Mouse (Mus musculus) inflammation-experienced regulatory T-cells, adult 6 months (primary cell): Measurements from ENCODE around the gene Ccdc3. TPM values are rescaled to one million over a fixed set of nuclear protein-coding genes. Genes with fewer than 3 reads are reported as not detected.
A peak's percentile ranks its signal among the peaks of the same experiment; 100 is the strongest.

Experiments used
- ATAC-seq: one replicate; pipeline ENCODE4 v1.8.0; 2017
- polyA plus RNA-seq, 3 experiments: library from polyadenylated mRNA; unstranded; fragments of 100-300 nt; shearing (Covaris generic); gene quantifications; one replicate each; pipeline ENCODE4 v1.2.1; 2017

Gene Ccdc3
- polyA plus RNA-seq, 3 experiments from 2014 or later = not detected

DNA sequence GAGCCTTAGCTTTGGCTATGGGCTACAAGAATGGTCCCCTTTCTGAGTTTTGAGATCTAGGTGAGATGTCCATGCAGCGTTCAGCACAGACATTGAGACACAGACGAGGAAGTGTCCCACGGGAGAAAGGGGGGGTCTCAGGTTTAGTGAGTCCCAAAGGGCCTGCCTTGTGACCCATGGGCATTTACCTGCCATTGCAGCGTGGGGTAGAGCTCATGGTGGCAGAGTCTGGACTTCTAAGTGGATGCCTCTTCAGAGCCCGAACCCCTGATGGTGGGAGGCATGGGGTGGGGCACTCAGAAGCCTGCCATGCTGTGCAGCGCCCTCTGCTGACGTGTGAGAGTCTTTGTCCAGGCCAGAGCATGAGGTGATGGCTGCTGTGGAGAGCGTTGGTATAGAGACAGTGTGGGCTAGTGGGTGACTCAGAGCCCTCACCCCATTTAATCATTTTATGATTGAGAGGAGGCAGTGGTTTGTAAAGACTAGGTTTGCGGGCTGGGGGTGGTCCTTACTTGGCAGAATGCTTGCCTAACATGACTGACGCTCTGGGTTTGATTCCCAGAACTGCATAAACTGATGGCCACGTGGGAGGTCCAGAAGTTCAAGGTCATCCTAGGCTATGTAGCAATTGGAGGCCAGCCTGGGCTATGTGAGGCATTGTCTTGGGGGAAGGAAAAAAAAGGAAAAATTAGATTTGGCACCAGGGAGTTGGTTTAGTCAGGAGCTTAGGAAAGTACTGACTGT lies 23.6 kb downstream of the Ccdc3 start:
- no peak for ATAC-seq

DNA sequence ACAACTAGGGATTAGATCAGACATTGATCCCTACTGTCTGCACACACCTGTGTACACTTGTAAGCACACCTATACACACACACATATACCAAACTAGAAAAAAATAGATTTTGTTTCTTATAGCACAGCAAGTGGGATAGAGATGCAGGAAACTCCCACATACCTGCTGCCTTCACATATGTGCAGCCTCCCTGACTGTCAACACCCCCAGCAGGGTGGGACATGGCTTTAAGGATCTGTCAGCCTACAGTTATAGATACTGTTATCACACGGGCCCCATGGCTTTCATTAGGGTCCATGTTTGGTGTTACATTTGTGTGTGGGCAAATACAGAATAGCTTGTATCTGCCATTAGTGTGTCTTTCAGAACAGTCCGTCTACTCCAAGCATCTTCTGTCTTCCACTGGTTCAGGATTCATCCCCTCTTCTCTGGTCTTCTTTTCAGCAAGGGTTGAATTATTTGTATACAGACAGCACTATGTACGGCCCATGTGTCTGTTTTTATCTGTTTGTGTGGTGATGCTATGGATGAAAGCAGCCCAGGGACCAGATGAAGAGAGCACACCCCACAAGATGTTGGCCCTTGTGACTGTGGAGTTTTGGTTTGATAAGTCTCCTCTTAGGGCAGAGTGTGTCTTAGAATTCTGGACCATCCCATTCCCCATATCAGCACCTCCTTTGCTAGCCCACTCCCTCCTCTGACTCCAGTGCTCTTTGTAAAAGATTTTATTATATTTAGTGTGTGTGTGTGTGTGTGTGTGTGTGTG lies 24.5 kb downstream of the Ccdc3 start:
- ATAC-seq = no peak

DNA sequence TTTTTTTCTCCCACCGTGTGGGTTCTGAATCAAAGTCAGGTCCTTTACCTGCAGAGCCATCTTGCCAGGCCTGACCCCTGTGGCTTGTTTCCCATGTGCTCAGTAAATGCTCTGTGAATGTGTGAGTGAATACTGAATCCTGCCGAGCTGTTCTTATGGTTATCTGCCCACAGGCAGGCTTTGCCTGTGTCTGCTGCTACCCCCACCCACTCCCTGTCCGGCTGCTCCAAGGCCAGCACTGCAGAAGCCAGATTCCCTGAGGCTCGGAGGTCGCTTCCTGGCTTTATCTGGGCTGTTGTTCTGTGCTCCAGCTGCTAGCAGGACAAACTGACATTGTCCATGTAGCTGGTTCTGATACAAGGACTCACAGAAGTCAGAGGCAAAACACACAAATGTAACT lies 25.2 kb downstream of the Ccdc3 start:
- no peak for ATAC-seq

DNA sequence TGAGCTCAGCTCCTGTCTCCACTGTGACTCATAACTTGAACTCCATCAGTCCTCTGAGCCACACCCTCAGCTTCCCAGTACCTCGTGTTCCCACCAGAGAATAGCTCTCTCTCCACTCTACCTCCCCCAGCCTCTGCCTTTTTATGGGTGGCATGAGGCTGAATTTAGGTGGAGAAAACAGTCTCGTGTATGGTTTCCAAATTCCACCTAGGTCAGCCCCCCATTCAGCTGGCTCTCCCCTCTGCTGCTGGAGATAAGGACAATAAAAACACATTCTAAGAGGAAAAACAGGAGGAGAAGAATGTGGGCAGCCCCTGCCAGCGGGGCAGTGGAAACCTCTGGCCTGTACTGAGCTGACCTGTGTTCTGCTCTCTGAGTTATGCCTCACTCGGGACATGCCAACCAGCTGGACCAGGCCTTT lies 28.4 kb downstream of the Ccdc3 start:
- ATAC-seq = no peak

DNA sequence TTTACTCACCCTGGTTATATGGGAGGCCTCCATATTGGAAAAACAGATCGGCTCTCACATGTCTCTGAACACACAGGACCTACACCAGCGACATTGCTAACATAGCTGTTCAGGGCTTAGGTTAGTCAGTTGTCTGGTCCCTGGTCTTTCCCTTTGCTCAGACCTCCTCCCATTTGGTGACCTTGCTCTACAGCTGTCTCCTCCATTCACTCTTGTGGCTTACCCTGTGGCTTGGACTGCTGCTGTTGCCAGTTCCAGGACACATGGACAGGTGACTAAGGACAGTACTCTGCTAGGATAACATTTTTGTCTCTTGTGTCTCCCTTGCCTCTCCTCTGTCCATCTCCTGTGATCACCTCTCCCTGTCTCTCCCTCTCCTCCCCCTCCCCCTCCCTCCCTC lies 29.2 kb downstream of the Ccdc3 start:
- no peak for ATAC-seq

DNA sequence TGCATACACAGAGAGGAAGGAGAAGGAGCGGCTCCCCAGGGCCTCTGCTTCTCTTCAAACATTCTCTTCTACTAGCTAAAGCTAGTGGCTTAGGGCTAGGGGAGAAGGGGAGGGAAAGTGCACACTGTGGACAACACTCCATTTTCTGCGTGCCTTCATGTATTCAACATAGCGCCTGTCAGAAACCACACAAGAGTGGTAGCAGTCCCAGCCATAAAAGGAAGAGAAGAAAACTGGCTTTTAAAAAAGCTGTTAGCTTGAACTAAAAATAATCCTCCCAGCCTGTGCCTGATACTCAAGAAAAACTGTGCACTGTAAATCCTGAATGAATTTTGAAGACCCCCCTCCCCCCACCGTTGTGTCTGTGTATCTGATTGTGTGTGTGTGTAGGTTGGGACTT lies 33.2 kb downstream of the Ccdc3 start:
- ATAC-seq = no peak

DNA sequence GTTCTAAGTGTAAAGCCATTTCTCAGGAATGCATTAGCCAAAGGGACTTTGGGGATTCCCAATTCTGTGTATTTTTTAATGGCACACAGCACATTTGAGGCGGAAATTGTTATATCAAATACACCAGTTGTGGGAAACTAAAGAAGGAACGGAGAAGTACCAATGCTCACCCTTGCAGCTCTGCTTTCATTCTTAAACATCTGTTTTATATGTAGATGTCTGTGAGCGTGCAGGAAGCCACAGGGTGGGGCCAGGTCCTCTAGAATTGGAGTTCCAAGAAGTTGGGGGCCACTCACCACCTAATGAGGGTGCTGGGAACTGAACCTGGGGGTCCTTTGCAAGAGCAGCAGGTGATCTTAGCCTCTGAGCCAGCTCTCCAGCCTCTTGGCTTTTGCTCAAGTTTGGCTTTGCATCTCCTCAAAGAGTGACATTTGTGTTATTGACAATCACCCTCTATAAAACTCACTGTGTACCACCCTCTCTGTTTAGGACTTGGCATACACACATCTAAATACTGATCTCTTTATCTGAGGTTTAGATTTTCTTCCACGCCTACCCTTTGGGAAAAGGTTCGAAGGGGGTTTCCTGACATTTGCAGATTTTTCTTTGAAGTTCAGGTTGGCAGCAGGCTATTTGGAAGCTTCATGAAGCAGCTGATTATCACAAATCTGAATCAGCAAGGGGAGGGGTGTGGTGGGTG lies 33.9 kb downstream of the Ccdc3 start:
- ATAC-seq = peak; percentile 66

DNA sequence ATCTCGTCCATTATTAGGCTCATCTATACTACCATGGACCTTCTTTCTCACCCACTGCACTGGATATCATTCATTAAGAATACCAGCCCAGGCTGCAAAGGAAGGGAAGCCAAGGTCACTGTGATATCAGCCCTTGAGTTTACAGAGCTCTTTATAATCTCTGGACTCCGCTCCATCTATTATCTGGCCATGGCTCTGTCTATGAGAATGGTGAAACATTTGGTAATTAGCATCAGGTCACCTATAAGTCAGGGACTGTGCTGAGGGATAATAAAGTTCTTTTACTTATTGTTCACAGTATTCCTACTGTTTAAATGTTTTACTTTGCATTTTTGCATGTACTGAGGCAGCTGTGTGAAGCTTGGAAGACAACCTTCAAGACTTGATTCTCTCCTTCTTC lies 35.2 kb downstream of the Ccdc3 start:
- no peak for ATAC-seq

DNA sequence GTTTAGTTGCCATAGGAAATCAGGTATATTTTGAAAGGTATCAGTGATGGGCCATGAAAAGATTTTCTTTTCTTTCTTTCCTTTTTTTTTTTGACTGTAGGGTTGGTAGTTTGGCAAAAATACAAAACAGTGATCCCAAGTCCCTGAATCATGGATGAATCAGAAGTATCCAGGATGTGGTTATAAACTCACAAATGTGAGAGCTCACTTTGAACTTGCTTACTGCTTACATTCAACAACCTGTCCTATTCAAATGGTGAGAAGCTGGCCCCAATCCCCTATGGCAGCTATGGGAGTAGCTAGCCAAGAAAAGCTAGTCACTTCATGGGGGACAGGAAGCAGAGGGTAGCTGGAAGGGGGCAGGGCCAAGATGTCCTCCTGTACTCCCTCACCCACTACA lies 37.1 kb downstream of the Ccdc3 start:
- no peak for ATAC-seq

DNA sequence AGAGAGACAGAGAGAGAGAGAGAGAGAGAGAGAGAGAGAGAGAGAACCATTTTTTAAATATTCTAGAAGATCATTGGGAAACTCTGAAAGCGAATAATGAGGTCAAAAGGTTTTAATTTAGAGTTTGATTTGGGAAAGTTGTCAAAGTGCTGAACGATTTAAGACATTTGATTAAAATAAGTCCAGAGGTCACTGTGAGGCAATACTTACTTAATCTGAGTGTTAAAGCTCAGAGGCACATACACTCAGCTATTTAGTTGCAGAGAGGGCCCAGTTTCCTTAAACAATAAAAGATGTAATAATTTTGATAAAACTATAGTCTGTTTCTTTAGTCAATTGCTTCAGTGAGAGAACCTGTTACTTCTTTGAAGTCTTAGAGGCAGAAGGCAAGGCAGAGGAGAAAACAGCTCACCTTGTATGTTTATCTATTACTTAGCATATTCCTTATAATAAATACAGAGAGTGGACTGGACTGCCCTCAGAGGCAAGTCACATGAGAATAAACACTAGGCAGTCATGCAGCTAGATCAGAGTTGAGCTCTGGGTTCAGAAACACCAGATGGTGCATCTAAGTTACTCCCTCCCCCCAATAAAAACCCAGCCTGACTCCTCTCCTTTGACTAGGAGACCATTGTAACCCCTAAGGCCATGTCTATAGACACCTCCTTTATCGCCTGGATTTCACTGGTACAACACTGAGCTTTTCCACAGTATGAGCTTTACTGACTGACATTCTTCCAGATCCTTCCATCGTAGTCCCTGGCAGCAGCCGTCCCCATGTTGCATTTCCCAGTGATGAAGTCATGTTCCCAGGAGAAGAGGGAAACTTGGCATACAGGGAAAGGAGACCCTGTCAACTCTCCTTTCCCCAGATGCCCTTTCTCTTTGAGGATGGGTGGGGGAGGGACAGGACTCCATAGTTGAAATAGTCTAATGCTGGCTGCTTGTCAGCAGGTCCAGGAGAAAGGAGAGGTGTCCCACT lies 44.2 kb downstream of the Ccdc3 start:
- ATAC-seq = no peak

DNA sequence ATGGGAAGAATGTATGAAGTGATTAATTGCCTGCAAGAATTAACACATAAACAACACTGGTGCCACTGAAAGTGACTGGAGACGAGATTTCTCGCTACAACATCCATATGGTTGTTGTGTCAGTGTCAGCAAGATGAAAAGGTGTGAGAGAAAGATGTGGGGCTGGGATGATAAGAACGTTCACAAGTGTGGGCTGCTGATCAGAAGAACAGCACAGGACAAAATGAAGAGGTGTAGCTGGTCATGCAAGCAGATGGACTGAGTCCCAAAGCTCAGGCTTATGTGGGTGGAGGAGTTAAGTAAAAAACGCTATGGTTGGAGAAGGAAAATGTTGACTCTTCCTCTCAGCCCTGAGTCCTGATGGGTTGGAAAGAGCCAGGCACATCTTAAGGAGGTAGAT lies 46.6 kb downstream of the Ccdc3 start:
- no peak for ATAC-seq

DNA sequence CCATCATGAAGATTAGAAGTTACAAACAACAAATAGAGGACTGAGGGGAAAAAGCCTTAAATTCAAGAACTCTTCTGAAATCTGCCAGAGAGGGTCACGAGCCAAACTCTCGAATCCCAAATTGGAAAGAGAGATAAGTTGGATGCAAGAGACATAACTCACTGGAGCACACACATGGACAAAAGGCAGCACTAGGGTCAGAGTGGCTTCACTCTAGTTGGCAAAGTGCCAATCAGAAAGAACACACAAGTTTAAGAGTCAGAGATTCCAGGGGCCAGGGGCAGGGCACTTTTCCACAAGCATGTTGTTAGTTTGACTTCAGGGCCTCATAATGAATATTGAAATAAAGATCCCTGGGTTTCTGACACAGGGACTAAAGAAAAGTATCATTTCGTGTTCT lies 48.1 kb downstream of the Ccdc3 start:
- ATAC-seq = no peak

DNA sequence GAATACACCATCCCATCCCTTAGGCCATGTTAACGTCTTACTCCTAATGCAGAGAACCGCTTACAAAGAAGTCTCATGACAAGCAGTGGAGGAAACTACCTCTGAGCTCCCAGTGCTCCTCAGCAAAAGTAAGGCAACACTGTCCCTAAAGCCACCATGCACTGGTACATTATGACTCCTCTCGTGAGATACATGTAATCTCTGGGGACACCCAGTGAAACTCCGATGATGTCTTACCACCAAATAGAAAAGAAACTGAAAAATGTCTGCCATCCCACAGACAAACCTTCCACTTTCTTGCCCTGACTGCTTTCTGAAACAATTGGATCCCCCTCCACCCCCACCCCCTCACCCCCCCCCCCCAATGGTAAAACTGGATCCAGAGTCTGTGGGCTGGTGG lies 54.6 kb downstream of the Ccdc3 start:
- ATAC-seq = no peak

DNA sequence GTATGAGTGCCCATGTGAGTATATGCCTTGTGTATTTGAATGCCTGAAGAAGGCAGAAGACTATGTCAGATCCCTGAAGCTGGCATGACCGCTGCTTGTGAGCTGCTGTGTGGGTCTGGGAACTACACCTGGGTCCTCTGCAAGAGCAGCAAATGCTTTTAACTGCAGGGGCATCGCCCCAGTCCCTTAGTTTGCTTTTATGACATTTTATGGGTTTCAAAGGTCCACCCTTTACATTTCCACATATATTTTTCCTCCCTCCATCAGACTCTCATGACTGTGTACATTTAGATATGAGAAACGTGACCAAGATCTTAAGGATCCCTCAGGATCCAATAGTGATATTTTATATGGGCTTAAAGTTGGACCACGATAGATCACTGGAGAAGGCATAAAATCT lies 55.5 kb downstream of the Ccdc3 start:
- no peak for ATAC-seq

DNA sequence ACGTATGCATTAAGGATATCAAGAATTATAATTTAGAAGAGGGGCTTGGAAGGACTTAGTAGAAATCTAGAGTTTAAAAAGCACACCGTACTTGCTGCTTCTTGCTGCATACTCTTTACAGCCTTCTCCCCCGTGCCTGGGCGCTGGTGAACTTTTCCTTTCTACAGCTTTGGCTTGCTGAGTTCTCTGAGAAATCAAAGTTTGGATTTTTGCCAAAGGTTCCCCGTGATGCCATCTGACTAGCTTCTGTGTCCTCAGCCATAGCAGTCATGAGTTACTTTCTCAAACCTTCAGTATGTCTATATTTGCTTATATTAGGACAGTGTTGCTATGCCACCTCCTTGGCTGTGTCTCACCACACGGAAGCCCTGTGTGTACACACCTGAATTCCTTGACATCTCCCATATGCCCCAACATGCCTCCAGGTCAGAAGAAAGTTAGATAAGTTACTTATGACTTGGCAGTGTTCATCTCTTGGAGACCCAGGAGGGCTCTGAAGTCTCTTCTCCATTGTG lies 57.2 kb downstream of the Ccdc3 start:
- ATAC-seq = no peak

DNA sequence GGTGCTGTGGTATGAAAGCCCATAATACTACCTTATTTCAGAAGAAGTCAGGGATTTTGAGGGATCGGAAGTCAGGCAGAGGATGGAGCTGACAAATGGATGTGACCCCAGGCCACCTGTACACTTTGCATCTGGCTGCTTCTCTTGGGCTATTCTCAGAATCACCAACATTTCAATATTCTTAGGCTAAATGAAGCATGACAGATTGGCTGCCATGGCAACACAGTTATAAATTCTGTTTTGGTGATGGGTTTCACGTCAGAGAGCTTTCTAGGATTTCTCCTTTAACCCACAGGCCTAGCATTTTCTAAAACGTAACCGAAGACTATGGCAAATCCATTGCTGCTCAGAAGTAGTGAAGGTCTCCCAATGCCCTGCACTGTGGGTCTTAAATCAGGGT lies 59.9 kb downstream of the Ccdc3 start:
- ATAC-seq = no peak

DNA sequence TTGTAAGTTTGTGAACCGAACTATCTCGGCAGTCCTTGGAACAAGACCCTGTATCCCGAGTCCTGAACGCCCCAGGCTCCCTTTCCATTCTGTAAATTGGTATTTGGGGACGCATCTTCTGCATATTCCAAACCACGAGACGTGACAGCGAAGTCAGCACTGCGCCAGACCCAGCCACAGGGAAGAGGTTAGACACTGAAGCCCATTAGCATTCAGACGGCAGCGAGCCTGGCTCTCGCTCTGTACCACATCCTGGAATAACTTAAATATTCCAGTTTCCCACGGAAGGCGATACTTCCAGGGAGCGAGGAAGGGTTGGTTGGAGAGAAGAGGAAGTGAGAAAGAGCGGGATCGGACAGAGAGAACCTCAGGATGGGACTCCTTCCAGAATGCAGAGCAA lies 61.7 kb downstream of the Ccdc3 start:
- no peak for ATAC-seq

DNA sequence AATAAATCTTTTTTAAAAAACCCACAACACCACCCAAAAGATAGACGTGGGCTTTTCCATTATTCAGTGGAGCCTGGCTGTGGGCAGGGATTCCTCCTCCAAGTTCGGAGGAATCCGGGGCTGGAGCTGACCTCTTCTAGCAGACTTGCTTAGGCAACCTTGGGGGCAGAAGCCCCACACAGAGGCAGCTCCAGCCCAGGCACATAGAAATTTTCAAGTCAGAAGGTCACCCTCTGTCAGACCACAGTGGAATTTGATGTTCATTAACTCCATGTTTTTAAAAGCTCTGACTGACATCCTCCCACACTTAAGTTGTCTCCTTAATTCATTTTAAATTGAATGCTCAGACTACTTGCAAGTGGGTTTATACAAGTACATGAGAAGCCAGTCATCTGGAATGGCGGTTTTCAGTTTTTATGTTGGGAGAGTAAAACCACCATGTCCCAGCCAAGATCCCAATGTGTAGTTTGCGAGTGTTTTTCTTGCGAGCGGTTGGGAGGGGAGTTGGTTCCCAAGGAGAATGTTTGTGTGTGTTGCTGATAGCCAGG lies 63.3 kb downstream of the Ccdc3 start:
- ATAC-seq = no peak

DNA sequence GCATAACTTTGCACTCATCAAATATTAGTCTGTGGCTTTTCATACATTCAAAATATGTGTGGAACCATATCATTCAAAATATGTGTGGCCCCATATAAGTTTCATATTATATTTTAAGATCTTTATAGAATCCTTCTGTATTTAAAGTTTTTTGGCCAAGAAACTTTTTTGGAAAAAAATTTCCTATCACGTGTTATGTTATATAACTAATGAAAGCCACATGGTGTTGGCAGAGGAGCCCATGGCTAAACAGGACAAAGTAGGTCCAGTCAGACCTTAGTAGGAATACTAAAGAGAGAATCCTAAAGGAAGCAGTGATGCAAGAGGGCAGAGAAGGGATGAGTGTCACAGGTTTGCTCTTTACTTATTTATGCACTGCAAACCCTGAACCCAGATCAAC lies 65.6 kb downstream of the Ccdc3 start:
- ATAC-seq = no peak

DNA sequence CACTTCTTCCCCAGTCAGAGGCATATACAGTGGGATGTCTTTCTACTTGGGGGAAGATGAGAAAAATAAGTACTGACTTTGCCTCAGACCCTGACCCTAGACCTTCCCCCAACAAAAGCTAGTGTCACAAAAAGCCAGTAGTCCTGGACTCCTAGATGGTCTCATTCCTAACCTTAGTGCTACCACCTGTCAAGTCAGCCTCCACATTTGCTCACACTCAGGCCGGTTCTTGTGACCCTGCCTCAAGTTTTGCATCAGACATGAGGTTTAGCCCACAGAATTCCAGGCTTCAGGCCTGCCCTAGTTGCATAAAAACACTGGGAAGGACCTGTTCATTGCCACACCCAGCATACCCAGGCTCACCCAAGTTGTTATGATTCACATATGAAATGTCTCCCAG lies 67.4 kb downstream of the Ccdc3 start:
- no peak for ATAC-seq

DNA sequence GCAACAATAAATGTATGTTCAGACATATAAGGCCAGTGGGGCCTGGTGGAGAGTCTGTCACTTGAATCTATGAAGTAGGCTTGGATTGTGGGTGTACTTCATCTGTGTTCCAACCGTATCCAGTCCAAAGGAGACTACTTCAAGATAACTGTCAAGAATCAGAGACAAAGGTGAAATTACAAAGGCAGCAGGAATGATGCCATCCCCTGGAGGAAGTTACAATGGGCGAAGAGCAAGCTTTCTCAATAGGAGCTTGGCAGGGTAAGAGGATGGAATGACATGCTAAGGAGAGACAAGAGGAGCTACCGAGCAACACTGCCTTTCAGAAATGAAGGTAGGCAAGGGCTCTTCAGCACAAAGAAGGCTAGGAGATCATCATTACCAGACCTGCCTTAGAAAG lies 69.1 kb downstream of the Ccdc3 start:
- no peak for ATAC-seq

DNA sequence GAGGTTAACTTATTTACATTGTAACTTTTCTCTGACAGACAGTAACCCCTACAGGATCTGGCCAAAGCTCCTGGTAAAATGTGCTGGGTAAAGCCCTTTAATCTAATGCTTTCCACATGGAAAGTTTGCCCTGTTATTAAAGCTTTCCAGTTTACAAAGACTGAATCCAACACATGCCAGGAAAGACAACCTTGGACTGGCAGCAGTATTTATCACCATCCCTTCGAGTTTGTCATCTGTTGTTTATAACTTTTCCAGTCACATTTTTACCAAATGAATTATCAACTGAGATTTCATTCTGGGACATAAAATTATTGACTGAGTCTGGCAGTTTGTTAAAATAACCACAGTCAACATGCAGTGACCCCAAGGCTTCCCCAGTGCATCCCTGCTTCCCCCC lies 77.0 kb downstream of the Ccdc3 start:
- ATAC-seq = no peak
